In the genomic region with DNA sequence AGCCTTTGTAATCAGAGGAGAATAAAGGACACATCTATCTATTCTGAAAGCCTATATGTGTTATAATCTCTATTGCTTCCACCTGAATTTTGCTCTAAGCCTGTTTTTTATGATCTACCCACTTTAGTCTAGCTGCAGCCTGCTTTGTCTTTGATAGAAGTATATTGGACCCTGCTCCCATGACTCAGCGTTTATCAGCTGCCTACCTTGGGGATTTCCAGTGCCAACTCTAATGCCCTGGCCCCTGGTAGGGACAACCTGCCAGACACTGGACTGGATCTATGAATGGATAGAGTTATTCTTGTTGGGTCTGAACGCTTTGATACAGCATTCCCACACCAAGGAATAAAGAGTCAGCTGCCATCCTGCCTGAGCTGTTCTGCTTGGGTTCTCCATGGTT, we compare ENCODE assay signal across 19 mouse cellular contexts.
"Had no signal": no experiment of that assay in that cellular context is flagged by ENCODE, and none has a peak within 500 bp of the region (broad histone marks: within the 10 kb centered on the region; RNA-seq: fewer than 3 reads in every experiment).

No protein-coding gene starts in this region.

- H3K27me3 ChIP-seq: lung, embryonic 15.5 days; neural tube, embryonic 15.5 days had no signal

- H3K9ac ChIP-seq: liver, postnatal 0 days; lung, embryonic 15.5 days; midbrain, embryonic 12.5 days; neural tube, embryonic 13.5 days; neural tube, embryonic 15.5 days had no signal

- H3K36me3 ChIP-seq: lung, embryonic 15.5 days; midbrain, embryonic 10.5 days; midbrain, embryonic 12.5 days; neural tube, embryonic 13.5 days; neural tube, embryonic 15.5 days had no signal

- H3K27ac ChIP-seq: lung, embryonic 15.5 days; midbrain, embryonic 10.5 days; midbrain, embryonic 12.5 days; neural tube, embryonic 13.5 days; neural tube, embryonic 15.5 days had no signal

- H3K4me3 ChIP-seq: lung, embryonic 15.5 days; midbrain, embryonic 10.5 days; midbrain, embryonic 12.5 days; myocyte; neural tube, embryonic 13.5 days; neural tube, embryonic 15.5 days had no signal

- H3K4me2 ChIP-seq: lung, embryonic 15.5 days; midbrain, embryonic 12.5 days; neural tube, embryonic 13.5 days; neural tube, embryonic 15.5 days had no signal

- H3K9me3 ChIP-seq: lung, embryonic 15.5 days; midbrain, embryonic 10.5 days; midbrain, embryonic 12.5 days; neural tube, embryonic 13.5 days; neural tube, embryonic 15.5 days had no signal

- DNase-seq: liver, postnatal 0 days; lung, adult 2 months; lung, postnatal 14 days; lung, postnatal 36 days; midbrain, embryonic 14.5 days; retina, postnatal 1 day; right cerebral cortex, adult 18-20 months; right cerebral cortex, postnatal 25 days; right cerebral cortex, postnatal 4 days; spleen, adult 18-20 months; thymus, adult 2 months; thymus, postnatal 25 days; thymus, postnatal 4 days had no signal
